Mouse (Mus musculus) hindbrain, embryonic 15.5 days (tissue): Measurements from ENCODE around the gene Adat2. TPM values are rescaled to one million over a fixed set of nuclear protein-coding genes. Genes with fewer than 3 reads are reported as not detected.

Source experiments
- ATAC-seq: fragments of 200-750 bp; cut with Nextera tagmentation; 2 replicates; pipeline ENCODE4 v1.8.0; 2017; ENCODE audit warnings: low read depth, moderate number of reproducible peaks, moderate TSS enrichment; ENCODE audit not compliant: low FRiP score
- H3K27ac ChIP-seq: fragments of 300-500 bp; sonication (generic); replicated peaks from 2 replicates; pipeline ENCODE4 v1.5.1; 2015; ENCODE audit warnings: mild to moderate bottlenecking, inconsistent platforms
- H3K27me3 ChIP-seq: fragments of 300-500 bp; sonication (generic); 2 replicates; pipeline ENCODE4 v1.6.1; 2015; ENCODE audit warnings: control low read depth, inconsistent platforms
- H3K36me3 ChIP-seq: fragments of 300-500 bp; sonication (generic); 2 replicates; pipeline ENCODE4 v1.6.1; 2015; ENCODE audit warnings: control low read depth, inconsistent platforms
- H3K4me1 ChIP-seq: fragments of 300-500 bp; sonication (generic); replicated peaks from 2 replicates; pipeline ENCODE4 v1.6.1; 2015; ENCODE audit warnings: control low read depth, inconsistent platforms
- H3K4me2 ChIP-seq: fragments of 300-500 bp; sonication (generic); 2 replicates; pipeline ENCODE4 v1.6.1; 2015; ENCODE audit warnings: moderate library complexity, mild to moderate bottlenecking, inconsistent platforms
- H3K4me3 ChIP-seq: fragments of 300-500 bp; sonication (generic); 2 replicates; pipeline ENCODE4 v1.5.1; 2015; ENCODE audit warnings: mild to moderate bottlenecking, inconsistent platforms
- H3K9ac ChIP-seq: fragments of 300-500 bp; sonication (generic); 2 replicates; pipeline ENCODE4 v1.6.1; 2015; ENCODE audit warnings: inconsistent platforms
- H3K9me3 ChIP-seq: fragments of 300-500 bp; sonication (generic); 2 replicates; pipeline ENCODE4 v1.6.1; 2016; ENCODE audit warnings: control low read depth, inconsistent platforms
- WGBS: fragments of 180-500 bp; shearing (Covaris S2); methylation state at CpG from one replicate; pipeline ENCODE4 v1.1.7; 2015; 5-methylcytosine and 5-hydroxymethylcytosine counted together
- polyA plus RNA-seq: library from polyadenylated mRNA; unstranded; fragments of >200 nt; fragmentation: Nextera tagmentation; extraction: Ambion mirVana; gene quantifications from 2 replicates; pipeline ENCODE4 v1.2.1, GENCODE M21; 2015

Gene Adat2
- polyA plus RNA-seq, 1 experiment from 2014 or later = 2.1 TPM

- ATAC-seq = no peak
Observed at GRCm38 (mm10) chr10:13565080-13565448, 12.4 kb downstream of the Adat2 start.

GRCm38 (mm10) chr10:13566393-13566792 is 13.7 kb downstream of the Adat2 start:
- Histone ChIP-seq H3K27ac (no peak overlapping the region), H3K9me3 (no peaks in the 10 kb centered on the region), H3K36me3 (no peaks in the 10 kb centered on the region), H3K4me3 (no peak overlapping the region), H3K9ac (no peak overlapping the region), H3K27me3 (no peaks in the 10 kb centered on the region), H3K4me1 (peaks cover 19% of the 10 kb centered on the region; the same call in 1 of the 2 replicates), H3K4me2 (no peak overlapping the region)
- ATAC-seq = no peak
- WGBS = 68% methylated on average over 13 of the region's 13 CpGs

More at GRCm38 (mm10) chr10:13565080-13565448, 12.4 kb downstream of the Adat2 start:
- Histone ChIP-seq H3K4me3 (peak overlapping the region; percentile 32), H3K9ac (no peak overlapping the region), H3K27me3 (no peaks in the 10 kb centered on the region), H3K9me3 (no peaks in the 10 kb centered on the region), H3K4me1 (0 out of 2 replicates have a peak, but pooled peaks cover 7% of the 10 kb centered on the region), H3K27ac (no peak overlapping the region), H3K36me3 (0 out of 2 replicates have a peak, but pooled peaks cover 3% of the 10 kb centered on the region), H3K4me2 (peak overlapping the region; percentile 60)
- 55% methylated on average over 8 of the region's 8 CpGs for WGBS

- no peak overlapping the region for H3K9ac ChIP-seq
- H3K4me2 ChIP-seq = no peak overlapping the region
- peaks cover 22% of the 10 kb centered on the region; the same call in 1 of the 2 replicates for H3K4me1 ChIP-seq
- peak; percentile 49; the same call in 1 of the 2 replicates for ATAC-seq
- WGBS = 25% methylated on average over 7 of the region's 7 CpGs
- no peaks in the 10 kb centered on the region for H3K36me3 ChIP-seq
- no peaks in the 10 kb centered on the region for H3K9me3 ChIP-seq
- no peaks in the 10 kb centered on the region for H3K27me3 ChIP-seq
- no peak overlapping the region for H3K4me3 ChIP-seq
- H3K27ac ChIP-seq = no peak overlapping the region
Observed at GRCm38 (mm10) chr10:13569818-13570217, 17.1 kb downstream of the Adat2 start.

- Histone ChIP-seq H3K9ac (no peak overlapping the region), H3K4me1 (peaks cover 19% of the 10 kb centered on the region; the same call in 1 of the 2 replicates), H3K36me3 (no peaks in the 10 kb centered on the region), H3K4me2 (no peak overlapping the region), H3K27ac (no peak overlapping the region), H3K9me3 (no peaks in the 10 kb centered on the region), H3K4me3 (no peak overlapping the region), H3K27me3 (no peaks in the 10 kb centered on the region)
- 28% methylated on average over 9 of the region's 9 CpGs for WGBS
- ATAC-seq = peak; percentile 60; the same call in 1 of the 2 replicates
Observed at GRCm38 (mm10) chr10:13570697-13571538, 18.2 kb downstream of the Adat2 start.

- H3K27ac ChIP-seq = no peak overlapping the region
- H3K9ac ChIP-seq = no peak overlapping the region
- H3K36me3 ChIP-seq = no peaks in the 10 kb centered on the region
- 50% methylated on average over 10 of the region's 10 CpGs for WGBS
- no peak overlapping the region for H3K4me2 ChIP-seq
- H3K4me3 ChIP-seq = no peak overlapping the region
- H3K4me1 ChIP-seq = peaks cover 19% of the 10 kb centered on the region; the same call in 1 of the 2 replicates
- H3K27me3 ChIP-seq = no peaks in the 10 kb centered on the region
- no peaks in the 10 kb centered on the region for H3K9me3 ChIP-seq
- no peak for ATAC-seq
Observed at GRCm38 (mm10) chr10:13572003-13572402, 19.3 kb downstream of the Adat2 start.

GRCm38 (mm10) chr10:13572410-13572809 is 19.7 kb downstream of the Adat2 start:
- no peak overlapping the region for H3K9ac ChIP-seq
- no peaks in the 10 kb centered on the region for H3K36me3 ChIP-seq
- H3K4me2 ChIP-seq = no peak overlapping the region
- ATAC-seq = no peak
- H3K27ac ChIP-seq = no peak overlapping the region
- no peaks in the 10 kb centered on the region for H3K9me3 ChIP-seq
- H3K4me3 ChIP-seq = no peak overlapping the region
- H3K27me3 ChIP-seq = no peaks in the 10 kb centered on the region
- WGBS = 92% methylated on average over 6 of the region's 6 CpGs
- H3K4me1 ChIP-seq = peaks cover 19% of the 10 kb centered on the region; the same call in 1 of the 2 replicates

- 88% methylated on average over 7 of the region's 7 CpGs for WGBS
- Histone ChIP-seq H3K4me3 (no peak overlapping the region), H3K36me3 (no peaks in the 10 kb centered on the region), H3K9me3 (no peaks in the 10 kb centered on the region), H3K4me1 (no peaks in the 10 kb centered on the region), H3K9ac (no peak overlapping the region), H3K4me2 (no peak overlapping the region), H3K27ac (no peak overlapping the region), H3K27me3 (no peaks in the 10 kb centered on the region)
- no peak for ATAC-seq
Observed at GRCm38 (mm10) chr10:13577123-13577522, 24.4 kb downstream of the Adat2 start.

- H3K4me2 ChIP-seq = no peak overlapping the region
- WGBS = 73% methylated on average over 2 of the region's 2 CpGs
- no peaks in the 10 kb centered on the region for H3K9me3 ChIP-seq
- H3K27ac ChIP-seq = no peak overlapping the region
- H3K27me3 ChIP-seq = no peaks in the 10 kb centered on the region
- no peak overlapping the region for H3K4me3 ChIP-seq
- no peak overlapping the region for H3K9ac ChIP-seq
- no peak for ATAC-seq
- no peaks in the 10 kb centered on the region for H3K36me3 ChIP-seq
- H3K4me1 ChIP-seq = no peaks in the 10 kb centered on the region
Observed at GRCm38 (mm10) chr10:13587914-13588313, 35.2 kb downstream of the Adat2 start.

GRCm38 (mm10) chr10:13592196-13592595 is 39.5 kb downstream of the Adat2 start:
- ATAC-seq = no peak
- Histone ChIP-seq H3K4me3 (no peak overlapping the region), H3K9ac (no peak overlapping the region), H3K27ac (no peak overlapping the region), H3K27me3 (no peaks in the 10 kb centered on the region), H3K36me3 (no peaks in the 10 kb centered on the region), H3K4me2 (no peak overlapping the region), H3K9me3 (no peaks in the 10 kb centered on the region), H3K4me1 (no peaks in the 10 kb centered on the region)
- 87% methylated on average over 10 of the region's 10 CpGs for WGBS

- H3K9me3 ChIP-seq = no peaks in the 10 kb centered on the region
- H3K27ac ChIP-seq = no peak overlapping the region
- no peak for ATAC-seq
- no peaks in the 10 kb centered on the region for H3K4me1 ChIP-seq
- WGBS = 90% methylated on average over 3 of the region's 3 CpGs
- no peak overlapping the region for H3K4me3 ChIP-seq
- H3K4me2 ChIP-seq = no peak overlapping the region
- H3K27me3 ChIP-seq = no peaks in the 10 kb centered on the region
- H3K36me3 ChIP-seq = no peaks in the 10 kb centered on the region
- H3K9ac ChIP-seq = no peak overlapping the region
Observed at GRCm38 (mm10) chr10:13593529-13593928, 40.8 kb downstream of the Adat2 start.

GRCm38 (mm10) chr10:13596073-13596472 is 43.4 kb downstream of the Adat2 start:
- no peaks in the 10 kb centered on the region; the same call in 1 of the 2 replicates for H3K9me3 ChIP-seq
- H3K4me2 ChIP-seq = no peak overlapping the region
- H3K4me1 ChIP-seq = no peaks in the 10 kb centered on the region
- H3K4me3 ChIP-seq = no peak overlapping the region
- ATAC-seq = no peak
- no peaks in the 10 kb centered on the region for H3K36me3 ChIP-seq
- no peak overlapping the region for H3K9ac ChIP-seq
- H3K27ac ChIP-seq = no peak overlapping the region
- H3K27me3 ChIP-seq = no peaks in the 10 kb centered on the region
- WGBS = 27% methylated on average over 3 of the region's 3 CpGs

GRCm38 (mm10) chr10:13596866-13597265 is 44.2 kb downstream of the Adat2 start:
- Histone ChIP-seq H3K27ac (no peak overlapping the region), H3K4me2 (no peak overlapping the region), H3K36me3 (no peaks in the 10 kb centered on the region), H3K27me3 (no peaks in the 10 kb centered on the region), H3K4me1 (no peaks in the 10 kb centered on the region), H3K4me3 (no peak overlapping the region), H3K9me3 (no peaks in the 10 kb centered on the region; the same call in 1 of the 2 replicates), H3K9ac (no peak overlapping the region)
- no peak for ATAC-seq
- 71% methylated on average over 9 of the region's 9 CpGs for WGBS
